Mouse (Mus musculus) kidney, postnatal 0 days (tissue): ENCODE data around the gene Etv6. TPM values are rescaled to one million over a fixed set of nuclear protein-coding genes. Genes with fewer than 3 reads are reported as not detected.

ENCODE experiments used
- ATAC-seq: fragments of 200-750 bp; cut with Nextera tagmentation; replicated peaks from 2 replicates; pipeline ENCODE4 v1.8.0; 2017; ENCODE audit warnings: low read depth, moderate number of reproducible peaks, moderate TSS enrichment, moderate library complexity; ENCODE audit not compliant: low FRiP score
- DNase-seq: peaks from one replicate; pipeline ENCODE4 v3.0.0-alpha.2; 2016; ENCODE audit warnings: low spot score
- H3K27ac ChIP-seq: fragments of 300-500 bp; sonication (generic); 2 replicates; pipeline ENCODE4 v1.5.1; 2014; ENCODE audit warnings: mild to moderate bottlenecking
- H3K27me3 ChIP-seq: fragments of 300-500 bp; sonication (generic); 2 replicates; pipeline ENCODE4 v1.6.1; 2014; ENCODE audit warnings: low read length, mixed read lengths; ENCODE audit not compliant: insufficient read depth
- H3K36me3 ChIP-seq: fragments of 300-500 bp; sonication (generic); 2 replicates; pipeline ENCODE4 v1.6.1; 2014; ENCODE audit warnings: low read length, mixed read lengths; ENCODE audit not compliant: insufficient read depth
- H3K4me1 ChIP-seq: fragments of 300-500 bp; sonication (generic); replicated peaks from 2 replicates; pipeline ENCODE4 v1.6.1; 2014; ENCODE audit warnings: antibody characterized with exemption, low read length, mixed read lengths; ENCODE audit not compliant: insufficient read depth
- H3K4me2 ChIP-seq: fragments of 300-500 bp; sonication (generic); 2 replicates; pipeline ENCODE4 v1.6.1; 2014; ENCODE audit warnings: mild to moderate bottlenecking, low read length, moderate library complexity, mixed read lengths
- H3K4me3 ChIP-seq: fragments of 300-500 bp; sonication (generic); replicated peaks from 2 replicates; pipeline ENCODE4 v1.5.1; 2014; ENCODE audit warnings: low read depth, low read length
- H3K9ac ChIP-seq: fragments of 300-500 bp; sonication (generic); 2 replicates; pipeline ENCODE4 v1.6.1; 2014; ENCODE audit warnings: low read depth, low read length
- H3K9me3 ChIP-seq: fragments of 300-500 bp; sonication (generic); replicated peaks from 2 replicates; pipeline ENCODE4 v1.6.1; 2016; ENCODE audit warnings: low read length, inconsistent platforms, mixed read lengths
- CTCF ChIP-seq: IDR thresholded peaks from 2 replicates; pipeline ENCODE4 v1.5.1; 2016; ENCODE audit warnings: antibody characterized with exemption, low read depth, mild to moderate bottlenecking, moderate library complexity
- WGBS: fragments of 180-500 bp; shearing (Covaris S2); extraction: QIAGEN DNeasy Blood & Tissue Kit; methylation state at CpG from one replicate; pipeline ENCODE4 v1.1.7; 2014; 5-methylcytosine and 5-hydroxymethylcytosine counted together
- polyA plus RNA-seq: library from polyadenylated mRNA; unstranded; fragments of >200 nt; fragmentation: Nextera tagmentation; extraction: Ambion mirVana; gene quantifications from 2 replicates; pipeline ENCODE4 v1.2.1, GENCODE M21; 2015

The Etv6 gene
- polyA plus RNA-seq, 1 experiment from 2014 or later, result 8.9 TPM

DNA sequence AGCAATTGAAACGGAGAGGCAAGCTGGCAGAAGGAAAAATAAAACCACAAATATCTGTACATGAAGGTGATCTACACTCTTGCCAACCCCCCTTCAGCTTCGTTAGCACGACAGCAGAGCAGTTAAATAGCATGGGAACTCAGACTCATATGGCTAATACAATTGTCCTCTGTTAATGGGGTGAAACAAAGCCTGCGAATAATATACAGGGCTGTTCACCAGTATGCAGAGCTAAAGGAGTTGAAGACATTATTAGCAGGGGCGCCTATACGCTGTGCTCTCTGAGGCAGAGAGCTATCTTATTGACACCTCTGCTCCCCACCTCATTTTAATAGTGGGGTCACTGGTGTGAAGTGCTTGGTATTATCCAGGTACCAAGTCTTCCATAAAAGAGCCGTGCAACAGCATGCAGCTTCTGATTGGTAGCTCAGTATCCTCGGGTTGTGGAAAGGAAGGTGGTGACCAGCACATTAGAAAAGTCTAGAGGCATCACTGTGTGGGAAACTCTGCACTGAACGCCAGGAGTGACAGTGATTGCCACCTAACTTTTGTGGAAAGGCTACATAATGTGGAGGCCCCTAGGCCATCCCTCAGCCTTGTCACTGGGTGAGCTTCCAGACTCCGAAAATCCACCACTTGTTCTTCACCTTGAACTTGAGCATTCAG, 23.5 kb downstream of the Etv6 start:
- ATAC-seq (no peak), DNase-seq (no peak)
- H3K36me3 ChIP-seq, result no peaks in the 10 kb centered on the region
- WGBS, result 61% methylated on average over 10 of the region's 10 CpGs
- no peaks in the 10 kb centered on the region for H3K27me3 ChIP-seq
- H3K9ac ChIP-seq, result no peak overlapping the region
- H3K27ac ChIP-seq, result no peak overlapping the region
- H3K4me3 ChIP-seq, result no peak overlapping the region
- H3K4me2 ChIP-seq, result no peak overlapping the region
- H3K4me1 ChIP-seq, result peaks cover 12% of the 10 kb centered on the region
- TF ChIP-seq CTCF, result no peak
- no peaks in the 10 kb centered on the region for H3K9me3 ChIP-seq

DNA sequence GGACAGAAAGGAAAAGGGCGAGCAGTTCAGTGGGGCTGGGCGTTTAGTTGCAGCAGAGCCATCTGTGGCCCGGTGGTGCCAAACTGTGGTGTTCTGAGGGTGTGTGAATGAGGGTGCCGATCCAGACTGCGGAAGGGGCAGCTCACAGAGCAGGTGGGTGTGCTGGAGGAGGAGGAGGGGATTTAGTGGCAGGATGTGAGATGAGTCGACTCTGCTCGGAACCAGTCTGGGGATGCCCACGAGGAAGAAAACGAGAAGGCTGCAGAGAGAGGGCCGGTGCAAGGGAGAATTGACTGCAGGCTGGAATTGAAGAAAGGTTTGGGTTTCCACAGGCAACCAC, 24.0 kb downstream of the Etv6 start:
- Histone ChIP-seq H3K27ac (no peak overlapping the region), H3K4me1 (peaks cover 12% of the 10 kb centered on the region), H3K27me3 (no peaks in the 10 kb centered on the region), H3K9ac (no peak overlapping the region), H3K4me2 (no peak overlapping the region), H3K4me3 (no peak overlapping the region), H3K36me3 (no peaks in the 10 kb centered on the region), H3K9me3 (no peaks in the 10 kb centered on the region)
- ATAC-seq, result no peak
- no peak for TF ChIP-seq CTCF
- DNase-seq, result no peak
- WGBS, result 53% methylated on average over 10 of the region's 10 CpGs

DNA sequence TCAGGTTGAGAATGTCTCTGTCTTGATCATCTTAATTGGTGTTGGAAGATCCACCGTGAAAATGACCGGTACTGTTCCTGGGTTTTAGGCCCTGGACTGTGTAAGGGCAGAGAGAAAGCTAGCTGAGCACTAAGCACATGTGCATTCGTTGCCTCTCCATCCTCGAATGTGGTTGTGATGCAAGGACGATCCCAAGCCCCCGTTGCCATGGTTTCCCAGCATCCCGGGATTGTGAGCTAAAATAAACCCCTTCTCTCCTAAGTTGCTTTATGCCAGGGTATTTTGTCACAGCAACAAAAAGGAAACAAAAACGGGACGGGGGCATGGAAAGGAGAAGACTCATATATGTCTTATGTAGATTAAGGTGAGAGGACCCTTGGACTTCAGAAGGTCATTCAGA, 24.5 kb downstream of the Etv6 start:
- H3K27ac ChIP-seq, result no peak overlapping the region
- H3K9ac ChIP-seq, result no peak overlapping the region
- H3K36me3 ChIP-seq, result no peaks in the 10 kb centered on the region
- H3K27me3 ChIP-seq, result no peaks in the 10 kb centered on the region
- DNase-seq (no peak), ATAC-seq (no peak)
- no peak for TF ChIP-seq CTCF
- peaks cover 12% of the 10 kb centered on the region for H3K4me1 ChIP-seq
- H3K4me3 ChIP-seq, result no peak overlapping the region
- no peak overlapping the region for H3K4me2 ChIP-seq
- H3K9me3 ChIP-seq, result no peaks in the 10 kb centered on the region
- 81% methylated on average over 9 of the region's 9 CpGs for WGBS

DNA sequence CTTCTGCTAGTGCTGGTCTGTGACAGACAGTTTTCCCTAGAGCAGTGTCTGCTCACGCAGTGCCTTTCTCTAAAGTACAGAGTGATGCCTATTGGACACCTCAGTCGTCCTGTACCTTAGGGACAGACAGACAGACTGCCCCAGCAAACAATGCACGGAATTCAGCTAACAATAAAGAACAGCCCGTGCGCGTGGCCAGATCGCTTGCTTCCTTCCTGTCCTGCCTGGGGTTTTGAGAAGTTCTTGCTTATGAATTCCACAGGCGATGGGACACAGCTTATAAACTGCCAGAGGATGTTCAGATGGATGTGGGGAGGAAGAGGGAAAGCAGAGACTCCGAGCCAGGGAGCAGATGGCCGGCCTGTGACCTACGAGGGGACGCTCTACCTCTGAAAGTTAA, 25.3 kb downstream of the Etv6 start:
- H3K4me2 ChIP-seq, result no peak overlapping the region
- no peaks in the 10 kb centered on the region for H3K9me3 ChIP-seq
- no peaks in the 10 kb centered on the region for H3K27me3 ChIP-seq
- H3K4me1 ChIP-seq, result peaks cover 12% of the 10 kb centered on the region
- H3K9ac ChIP-seq, result no peak overlapping the region
- ATAC-seq (no peak), DNase-seq (peak; percentile 55)
- H3K27ac ChIP-seq, result no peak overlapping the region
- H3K4me3 ChIP-seq, result no peak overlapping the region
- TF ChIP-seq CTCF, result no peak
- 57% methylated on average over 12 of the region's 12 CpGs for WGBS
- no peaks in the 10 kb centered on the region for H3K36me3 ChIP-seq

DNA sequence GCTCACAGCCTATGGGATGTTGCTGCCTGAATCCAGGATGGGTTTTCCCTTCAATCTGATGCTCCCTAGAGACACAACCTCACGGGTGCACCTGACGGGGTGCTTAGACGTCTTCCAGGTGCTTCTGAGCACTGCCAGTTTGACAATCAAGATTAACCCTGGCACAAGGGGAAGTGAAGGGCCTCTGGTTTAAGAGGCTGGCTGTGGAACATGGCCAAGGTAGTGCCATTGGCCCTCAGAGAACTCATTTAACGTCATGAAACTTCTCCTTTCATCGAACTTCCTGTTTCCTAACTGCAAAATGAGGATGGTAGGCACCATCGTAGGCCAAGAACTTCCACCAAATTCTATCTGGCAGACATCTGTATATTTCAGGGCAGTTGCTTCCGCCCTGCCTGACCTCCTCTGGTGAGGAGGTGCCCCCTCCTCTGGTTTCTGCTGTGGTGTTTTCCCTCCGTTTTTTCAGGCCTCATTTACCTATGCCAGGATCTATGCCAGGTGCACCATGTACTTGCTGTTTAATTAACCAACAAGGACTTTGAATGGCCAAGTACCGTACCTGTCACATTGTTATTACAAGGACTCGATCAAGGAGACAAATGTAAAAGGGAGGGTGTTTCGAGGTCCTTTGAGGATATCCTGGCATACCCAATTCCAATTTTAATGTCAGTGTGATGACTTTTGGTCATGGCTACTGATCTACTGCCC, 29.7 kb downstream of the Etv6 start:
- H3K36me3 ChIP-seq, result no peaks in the 10 kb centered on the region
- H3K27ac ChIP-seq, result no peak overlapping the region
- H3K4me2 ChIP-seq, result no peak overlapping the region
- H3K4me3 ChIP-seq, result no peak overlapping the region
- no peak for DNase-seq
- no peak overlapping the region for H3K9ac ChIP-seq
- H3K27me3 ChIP-seq, result no peaks in the 10 kb centered on the region
- no peaks in the 10 kb centered on the region for H3K9me3 ChIP-seq
- WGBS, result 68% methylated on average over 11 of the region's 11 CpGs
- TF ChIP-seq CTCF, result no peak
- ATAC-seq, result no peak
- peaks cover 5% of the 10 kb centered on the region; the same call in 1 of the 2 replicates for H3K4me1 ChIP-seq

DNA sequence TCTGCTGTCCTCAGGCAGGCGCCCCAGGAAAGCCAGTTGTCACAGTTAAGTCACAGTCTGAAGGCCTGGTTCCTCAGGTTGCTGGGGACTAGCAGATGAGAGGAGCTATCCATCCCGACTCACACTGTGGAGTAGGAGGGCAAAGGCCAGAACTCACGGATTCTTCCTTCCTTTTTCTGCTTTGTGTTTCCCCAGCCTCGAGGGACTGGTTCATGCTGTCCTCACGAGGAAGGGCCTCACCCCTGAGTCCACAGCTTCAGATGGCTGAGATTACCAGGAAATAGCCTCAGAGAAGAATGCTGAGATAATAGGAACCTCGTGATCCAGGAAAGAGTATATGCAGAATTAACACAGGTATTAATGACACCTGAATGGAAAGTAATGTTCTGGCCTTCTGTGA, 30.6 kb downstream of the Etv6 start:
- no peak for TF ChIP-seq CTCF
- ATAC-seq, result no peak
- H3K4me2 ChIP-seq, result no peak overlapping the region
- no peaks in the 10 kb centered on the region for H3K9me3 ChIP-seq
- H3K27me3 ChIP-seq, result no peaks in the 10 kb centered on the region
- H3K4me3 ChIP-seq, result no peak overlapping the region
- no peak overlapping the region for H3K27ac ChIP-seq
- H3K4me1 ChIP-seq, result no peaks in the 10 kb centered on the region
- no peak overlapping the region for H3K9ac ChIP-seq
- WGBS, result 47% methylated on average over 6 of the region's 6 CpGs
- no peaks in the 10 kb centered on the region for H3K36me3 ChIP-seq
- no peak for DNase-seq

DNA sequence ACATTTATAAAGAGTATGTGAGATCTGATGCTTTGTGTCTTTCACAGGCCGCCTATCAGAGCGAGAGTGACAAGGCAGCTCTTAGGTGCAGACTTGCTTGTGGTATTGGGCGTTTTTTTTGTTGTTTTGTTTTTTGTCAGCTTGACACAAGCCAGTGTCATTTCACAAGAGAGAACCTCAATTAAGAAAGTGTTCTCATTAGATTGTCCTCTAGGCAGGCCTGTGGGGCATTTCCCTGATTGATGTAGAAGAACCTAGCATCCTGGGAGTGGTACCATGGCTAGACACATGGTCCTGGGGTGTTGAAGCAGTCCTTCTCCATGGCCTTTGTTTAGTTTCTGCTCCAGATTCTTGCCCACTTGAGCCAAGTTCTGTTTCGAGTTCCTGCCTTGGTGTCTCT, 31.5 kb downstream of the Etv6 start:
- no peak overlapping the region for H3K9ac ChIP-seq
- no peaks in the 10 kb centered on the region for H3K9me3 ChIP-seq
- H3K27me3 ChIP-seq, result no peaks in the 10 kb centered on the region
- no peak for ATAC-seq
- H3K27ac ChIP-seq, result no peak overlapping the region
- H3K4me3 ChIP-seq, result no peak overlapping the region
- no peak overlapping the region for H3K4me2 ChIP-seq
- H3K4me1 ChIP-seq, result no peaks in the 10 kb centered on the region
- no peak for TF ChIP-seq CTCF
- H3K36me3 ChIP-seq, result no peaks in the 10 kb centered on the region
- 92% methylated on average over 4 of the region's 4 CpGs for WGBS
- no peak for DNase-seq
